Mouse (Mus musculus) ES-Bruce4 (cell line): Measurements from ENCODE around the gene Slc26a8. TPM values are rescaled to one million over a fixed set of nuclear protein-coding genes. Genes with fewer than 3 reads are reported as not detected.

Experiments
- H3K27ac ChIP-seq: 2 replicates; pipeline ENCODE4 v1.5.1; 2012; ENCODE audit warnings: low read length, inconsistent platforms; ENCODE audit not compliant: insufficient read depth
- H3K27me3 ChIP-seq: 2 replicates; pipeline ENCODE4 v1.6.1; 2012; ENCODE audit warnings: mild to moderate bottlenecking, low read length, inconsistent platforms; ENCODE audit not compliant: control insufficient read depth, poor library complexity, insufficient read depth, severe bottlenecking
- H3K36me3 ChIP-seq: 2 replicates; pipeline ENCODE4 v1.6.1; 2012; ENCODE audit warnings: inconsistent platforms, mild to moderate bottlenecking, low read length, moderate library complexity; ENCODE audit not compliant: control insufficient read depth, poor library complexity, insufficient read depth, severe bottlenecking
- H3K4me1 ChIP-seq: one replicate; pipeline ENCODE4 v1.8.1; 2011; ENCODE audit warnings: low read length; ENCODE audit not compliant: control insufficient read depth, insufficient read depth
- H3K4me3 ChIP-seq: 2 replicates; pipeline ENCODE4 v1.5.1; 2011; ENCODE audit warnings: low read depth, mild to moderate bottlenecking, low read length
- H3K9ac ChIP-seq: 2 replicates; pipeline ENCODE4 v1.6.1; 2012; ENCODE audit warnings: low read depth, mild to moderate bottlenecking, inconsistent platforms; ENCODE audit not compliant: poor library complexity, severe bottlenecking
- H3K9me3 ChIP-seq: replicated peaks from 2 replicates; pipeline ENCODE4 v1.6.1; 2012; ENCODE audit warnings: mild to moderate bottlenecking, low read length, inconsistent platforms; ENCODE audit not compliant: control insufficient read depth, poor library complexity, insufficient read depth, severe bottlenecking
- CTCF ChIP-seq: IDR thresholded peaks from one replicate; pipeline ENCODE4 v1.8.1; 2011; ENCODE audit warnings: low read depth, low read length
- EP300 ChIP-seq: IDR thresholded peaks from 2 replicates; pipeline ENCODE4 v1.6.1; 2011; ENCODE audit warnings: low read depth, low read length; ENCODE audit not compliant: insufficient read depth
- POLR2A ChIP-seq: IDR thresholded peaks from one replicate; pipeline ENCODE4 v1.8.1; 2011; ENCODE audit warnings: low read length; ENCODE audit not compliant: insufficient read depth
- polyA plus RNA-seq: library from polyadenylated mRNA; stranded (reverse); fragments of >200 nt; gene quantifications from 2 replicates; pipeline ENCODE4 v1.2.4, GENCODE M21; 2011; ENCODE audit warnings: low read depth; ENCODE audit not compliant: missing spikeins, insufficient read depth, insufficient read length

Gene Slc26a8
- polyA plus RNA-seq, 1 experiment = 2.3 TPM

- Histone ChIP-seq H3K36me3 (peaks cover 13% of the 10 kb centered on the region), H3K9me3 (no peaks in the 10 kb centered on the region), H3K27me3 (no peaks in the 10 kb centered on the region), H3K4me3 (peak overlapping the region; percentile 90), H3K27ac (peak overlapping the region; percentile 54), H3K9ac (peak overlapping the region; percentile 94), H3K4me1 (no peaks in the 10 kb centered on the region)
- TF ChIP-seq EP300 (no peak), POLR2A (no peak), CTCF (no peak)
Observed at GRCm38 (mm10) chr17:28621381-28622299, 68.4 kb downstream of the Slc26a8 start.

DNA sequence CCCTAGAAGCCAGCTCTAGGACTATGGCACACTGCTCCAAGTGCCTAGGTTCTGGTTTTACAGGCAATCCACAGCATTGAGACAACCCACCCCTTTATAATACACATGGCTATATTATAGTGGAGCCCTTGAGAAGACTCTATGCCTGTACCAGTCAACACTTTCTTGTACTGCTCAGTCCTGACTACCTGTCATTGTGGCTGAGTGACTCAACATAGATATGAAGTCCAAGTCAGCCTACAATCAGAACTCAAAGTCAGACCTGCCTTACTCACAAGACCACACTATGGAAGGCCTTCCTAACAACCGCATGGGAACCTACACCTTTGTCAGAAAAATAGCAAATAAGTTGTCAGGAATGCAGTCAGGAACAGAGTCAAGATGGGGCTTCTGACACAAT is 71.3 kb downstream of the Slc26a8 start:
- no peak overlapping the region for H3K27ac ChIP-seq
- no peak overlapping the region for H3K9ac ChIP-seq
- peaks cover 19% of the 10 kb centered on the region for H3K36me3 ChIP-seq
- H3K27me3 ChIP-seq = no peaks in the 10 kb centered on the region
- H3K4me1 ChIP-seq = no peaks in the 10 kb centered on the region
- no peak overlapping the region for H3K4me3 ChIP-seq
- no peaks in the 10 kb centered on the region for H3K9me3 ChIP-seq
- TF ChIP-seq POLR2A (no peak), CTCF (no peak), EP300 (no peak)

- Histone ChIP-seq H3K4me3 (no peak overlapping the region), H3K27ac (no peak overlapping the region), H3K9me3 (no peaks in the 10 kb centered on the region), H3K27me3 (no peaks in the 10 kb centered on the region), H3K9ac (no peak overlapping the region), H3K4me1 (no peaks in the 10 kb centered on the region), H3K36me3 (peaks cover 19% of the 10 kb centered on the region)
- TF ChIP-seq EP300 (no peak), POLR2A (no peak), CTCF (no peak)
Observed at GRCm38 (mm10) chr17:28618124-28618523, 71.9 kb downstream of the Slc26a8 start.

DNA sequence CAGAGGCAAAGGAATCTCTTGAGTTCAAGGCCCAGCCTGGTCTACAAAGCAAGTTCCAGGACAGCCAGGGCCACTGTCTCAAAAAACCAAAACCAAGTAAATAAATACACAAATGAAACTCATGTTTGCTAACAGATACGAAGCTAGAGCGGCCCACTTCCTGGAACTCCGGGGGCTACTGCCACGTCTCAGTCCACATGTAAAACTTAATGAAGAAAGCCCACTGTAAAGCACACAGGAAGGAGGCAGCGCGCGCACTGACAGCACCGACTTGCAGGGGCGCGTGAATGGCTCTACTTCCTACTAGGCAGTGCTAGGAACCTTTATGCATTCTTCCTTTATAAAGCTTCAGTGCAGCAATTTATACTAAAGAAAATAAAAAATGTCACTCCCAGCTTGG is 72.4 kb downstream of the Slc26a8 start:
- Histone ChIP-seq H3K36me3 (peaks cover 21% of the 10 kb centered on the region), H3K9ac (no peak overlapping the region), H3K4me1 (no peaks in the 10 kb centered on the region), H3K4me3 (no peak overlapping the region), H3K9me3 (no peaks in the 10 kb centered on the region), H3K27me3 (no peaks in the 10 kb centered on the region), H3K27ac (no peak overlapping the region)
- TF ChIP-seq CTCF (no peak), EP300 (no peak), POLR2A (no peak)

DNA sequence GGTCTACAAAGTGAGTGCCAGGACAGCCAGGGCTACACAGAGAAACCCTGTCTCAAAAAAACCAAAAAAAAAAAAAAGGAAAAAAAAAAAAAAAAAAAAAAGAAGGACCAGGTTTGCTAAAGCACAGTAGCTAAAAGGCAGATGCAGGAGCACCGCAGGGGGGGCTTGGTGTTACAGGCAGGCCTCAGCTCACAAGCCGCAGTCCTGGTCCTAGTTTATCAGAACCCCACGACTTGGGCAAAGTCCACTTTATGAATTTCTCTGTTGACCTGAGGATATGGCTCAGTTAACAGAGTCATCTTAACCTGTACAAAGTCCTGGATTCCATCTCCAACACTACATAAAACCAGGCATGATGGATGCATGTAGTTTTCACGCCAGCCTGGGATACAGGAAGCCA is 74.7 kb downstream of the Slc26a8 start:
- Histone ChIP-seq H3K36me3 (peaks cover 21% of the 10 kb centered on the region), H3K9ac (no peak overlapping the region), H3K9me3 (no peaks in the 10 kb centered on the region), H3K27ac (no peak overlapping the region), H3K4me1 (no peaks in the 10 kb centered on the region), H3K4me3 (no peak overlapping the region), H3K27me3 (no peaks in the 10 kb centered on the region)
- TF ChIP-seq EP300 = no peak
- no peak for TF ChIP-seq CTCF
- no peak for TF ChIP-seq POLR2A

- H3K4me1 ChIP-seq = no peaks in the 10 kb centered on the region
- H3K27ac ChIP-seq = no peak overlapping the region
- H3K4me3 ChIP-seq = no peak overlapping the region
- no peak overlapping the region for H3K9ac ChIP-seq
- H3K27me3 ChIP-seq = no peaks in the 10 kb centered on the region
- H3K36me3 ChIP-seq = peaks cover 18% of the 10 kb centered on the region
- no peak for TF ChIP-seq CTCF
- no peak for TF ChIP-seq EP300
- no peak for TF ChIP-seq POLR2A
- no peaks in the 10 kb centered on the region for H3K9me3 ChIP-seq
Observed at GRCm38 (mm10) chr17:28613096-28613495, 76.9 kb downstream of the Slc26a8 start.
